Mouse (Mus musculus) CH12.LX (cell line): Measurements from ENCODE around the gene Cog3. TPM values are rescaled to one million over a fixed set of nuclear protein-coding genes. Genes with fewer than 3 reads are reported as not detected.

ENCODE experiments used
- DNase-seq: peaks from one replicate; pipeline ENCODE4 v3.0.0-alpha.2; 2013; ENCODE audit errors: extremely low read depth
- H3K27ac ChIP-seq: 2 replicates; pipeline ENCODE4 v1.5.1; 2012; ENCODE audit warnings: low read depth, mild to moderate bottlenecking, control low read depth, moderate library complexity; ENCODE audit not compliant: insufficient read depth
- H3K27me3 ChIP-seq: replicated peaks from 2 replicates; pipeline ENCODE3; 2012; ENCODE audit warnings: inconsistent platforms
- H3K36me3 ChIP-seq, 2 experiments: replicated peaks in 1 of 2; 2 replicates each; pipeline versions ENCODE3 to v1.6.1; 2012; ENCODE audit warnings: inconsistent platforms in 1 of 2, low read length in 1 of 2, mild to moderate bottlenecking in 1 of 2, mixed read lengths in 1 of 2, moderate library complexity in 1 of 2; ENCODE audit not compliant: control insufficient read depth in 1 of 2, insufficient read depth in 1 of 2
- H3K4me1 ChIP-seq, 2 experiments: 2 replicates each; pipeline ENCODE4 v1.6.1; 2012; ENCODE audit warnings: inconsistent platforms in 1 of 2, moderate library complexity in 1 of 2; ENCODE audit not compliant: insufficient read depth in 2 of 2, control insufficient read depth in 1 of 2
- H3K4me2 ChIP-seq: 2 replicates; pipeline ENCODE4 v1.6.1; 2012; ENCODE audit warnings: low read depth, mild to moderate bottlenecking, control low read depth; ENCODE audit not compliant: poor library complexity, insufficient read depth, severe bottlenecking
- H3K4me3 ChIP-seq, 3 experiments: fragments of 150-350 bp in 1 of 3; sonication (generic) in 1 of 3; replicated peaks in 1 of 3; 2 replicates each; pipeline versions ENCODE3 to v1.5.1; 2011 to 2012; ENCODE audit warnings: low read depth in 2 of 3, low read length in 2 of 3, mild to moderate bottlenecking in 2 of 3, moderate library complexity in 2 of 3, control low read depth in 1 of 3, improper control_type of control experiment in 1 of 3, inconsistent platforms in 1 of 3, mixed read lengths in 1 of 3; ENCODE audit not compliant: poor library complexity in 1 of 3
- H3K79me2 ChIP-seq: replicated peaks from 2 replicates; pipeline ENCODE4 v1.6.1; 2012; ENCODE audit warnings: mild to moderate bottlenecking, moderate library complexity; ENCODE audit not compliant: control insufficient read depth, poor library complexity, insufficient read depth, severe bottlenecking; ENCODE audit errors: extremely low read depth
- H3K9ac ChIP-seq: 2 replicates; pipeline ENCODE4 v1.6.1; 2012; ENCODE audit warnings: low read depth, mild to moderate bottlenecking, control low read depth, moderate library complexity; ENCODE audit not compliant: insufficient read depth
- H3K9me3 ChIP-seq: replicated peaks from 2 replicates; pipeline ENCODE3; 2012; ENCODE audit warnings: low read length, inconsistent platforms, mixed read lengths
- BHLHE40 ChIP-seq: IDR thresholded peaks from 2 replicates; pipeline ENCODE4 v1.6.1; 2011; ENCODE audit warnings: mild to moderate bottlenecking, low read depth, low read length, improper control_type of control experiment
- CHD2 ChIP-seq: IDR thresholded peaks from 2 replicates; pipeline ENCODE4 v1.6.1; 2011; ENCODE audit warnings: low read length, improper control_type of control experiment
- E2F4 ChIP-seq: IDR thresholded peaks from 2 replicates; pipeline ENCODE4 v1.6.1; 2011; ENCODE audit warnings: low read depth, low read length, improper control_type of control experiment; ENCODE audit not compliant: insufficient replicate concordance
- ELF1 ChIP-seq: IDR thresholded peaks from 2 replicates; pipeline ENCODE4 v1.6.1; 2014; ENCODE audit warnings: low read depth, mild to moderate bottlenecking, inconsistent platforms, low read length, improper control_type of control experiment
- ETS1 ChIP-seq: conservative IDR thresholded peaks from 2 replicates; pipeline ENCODE4 v1.6.1; 2012; ENCODE audit warnings: low read depth, mild to moderate bottlenecking, inconsistent platforms, low read length, improper control_type of control experiment, moderate library complexity
- HCFC1 ChIP-seq: IDR thresholded peaks from 2 replicates; pipeline ENCODE4 v1.6.1; 2012; ENCODE audit warnings: low read depth, mild to moderate bottlenecking, inconsistent platforms, low read length, improper control_type of control experiment
- IRF4 ChIP-seq: IDR thresholded peaks from 2 replicates; pipeline ENCODE4 v1.6.1; 2014; ENCODE audit warnings: low read depth, mild to moderate bottlenecking, inconsistent platforms, low read length, improper control_type of control experiment
- JUND ChIP-seq: conservative IDR thresholded peaks from 2 replicates; pipeline ENCODE4 v1.6.1; 2011; ENCODE audit warnings: low read depth, low read length, improper control_type of control experiment
- KAT2A ChIP-seq: IDR thresholded peaks from 2 replicates; pipeline ENCODE4 v1.6.1; 2012; ENCODE audit warnings: low read length, improper control_type of control experiment, inconsistent platforms; ENCODE audit not compliant: insufficient replicate concordance
- NELFE ChIP-seq: IDR thresholded peaks from 2 replicates; pipeline ENCODE4 v1.6.1; 2011; ENCODE audit warnings: low read depth, low read length, improper control_type of control experiment
- NRF1 ChIP-seq: IDR thresholded peaks from 2 replicates; pipeline ENCODE4 v1.6.1; 2014; ENCODE audit warnings: low read depth, mild to moderate bottlenecking, inconsistent platforms, low read length, improper control_type of control experiment, moderate library complexity
- PAX5 ChIP-seq: IDR thresholded peaks from 2 replicates; pipeline ENCODE4 v1.6.1; 2012; ENCODE audit warnings: low read length, inconsistent platforms, mixed read lengths
- RAD21 ChIP-seq: IDR thresholded peaks from 2 replicates; pipeline ENCODE4 v1.6.1; 2011; ENCODE audit warnings: low read depth, mild to moderate bottlenecking, low read length, improper control_type of control experiment, moderate library complexity
- RCOR1 ChIP-seq: conservative IDR thresholded peaks from 2 replicates; pipeline ENCODE4 v1.6.1; 2012; ENCODE audit warnings: low read depth, mild to moderate bottlenecking, inconsistent platforms, low read length, improper control_type of control experiment
- SIN3A ChIP-seq: IDR thresholded peaks from 2 replicates; pipeline ENCODE4 v1.6.1; 2012; ENCODE audit warnings: low read length, improper control_type of control experiment, inconsistent platforms
- SMC3 ChIP-seq: IDR thresholded peaks from 2 replicates; pipeline ENCODE4 v1.6.1; 2011; ENCODE audit warnings: low read depth, low read length, improper control_type of control experiment
- TCF12 ChIP-seq: IDR thresholded peaks from 2 replicates; pipeline ENCODE4 v1.6.1; 2014; ENCODE audit warnings: low read depth, mild to moderate bottlenecking, inconsistent platforms, low read length, improper control_type of control experiment
- UBTF ChIP-seq: IDR thresholded peaks from 2 replicates; pipeline ENCODE4 v1.6.1; 2012; ENCODE audit warnings: low read depth, mild to moderate bottlenecking, inconsistent platforms, low read length, improper control_type of control experiment, moderate library complexity
- USF2 ChIP-seq: conservative IDR thresholded peaks from 2 replicates; pipeline ENCODE4 v1.6.1; 2011; ENCODE audit warnings: low read depth, low read length, improper control_type of control experiment
- ZMIZ1 ChIP-seq: IDR thresholded peaks from 2 replicates; pipeline ENCODE4 v1.6.1; 2012; ENCODE audit warnings: low read depth, mild to moderate bottlenecking, inconsistent platforms, low read length, improper control_type of control experiment
- dilution Hi-C: fragments of 300-500 bp; cut with MboI; formaldehyde crosslinking; loops from 2 replicates; pipeline ENCODE4 v1.14.3; 2020; ENCODE audit warnings: low sequenced_read_pairs; ENCODE audit not compliant: extremely low pct_unique_long_range_greater_than_20kb, extremely low pct_ligation_motif_present
- in situ Hi-C: fragments of 300-500 bp; cut with MboI; formaldehyde crosslinking; loops from 3 replicates; pipeline ENCODE4 v1.14.3; 2019; ENCODE audit warnings: low sequenced_read_pairs, low pct_ligation_motif_present, low pct_unique_long_range_greater_than_20kb, mixed read lengths
- polyA plus RNA-seq: library from polyadenylated mRNA; unstranded; fragments of >175 nt; gene quantifications from 2 replicates; pipeline ENCODE4 v1.2.1, GENCODE M21; 2012; ENCODE audit warnings: low read depth; ENCODE audit not compliant: insufficient read length
- total RNA-seq, 2 experiments: library from RNA; depleted of rRNA; stranded (reverse); fragments of 300-350 nt in 1 of 2; fragments of >200 nt in 1 of 2; gene quantifications; 2 replicates each; pipeline ENCODE4 v1.2.3; 2012 to 2014

The Cog3 gene
- total and polyA plus RNA-seq, 3 experiments, result 13.6 to 21.0 (median 15.3) TPM

DNA sequence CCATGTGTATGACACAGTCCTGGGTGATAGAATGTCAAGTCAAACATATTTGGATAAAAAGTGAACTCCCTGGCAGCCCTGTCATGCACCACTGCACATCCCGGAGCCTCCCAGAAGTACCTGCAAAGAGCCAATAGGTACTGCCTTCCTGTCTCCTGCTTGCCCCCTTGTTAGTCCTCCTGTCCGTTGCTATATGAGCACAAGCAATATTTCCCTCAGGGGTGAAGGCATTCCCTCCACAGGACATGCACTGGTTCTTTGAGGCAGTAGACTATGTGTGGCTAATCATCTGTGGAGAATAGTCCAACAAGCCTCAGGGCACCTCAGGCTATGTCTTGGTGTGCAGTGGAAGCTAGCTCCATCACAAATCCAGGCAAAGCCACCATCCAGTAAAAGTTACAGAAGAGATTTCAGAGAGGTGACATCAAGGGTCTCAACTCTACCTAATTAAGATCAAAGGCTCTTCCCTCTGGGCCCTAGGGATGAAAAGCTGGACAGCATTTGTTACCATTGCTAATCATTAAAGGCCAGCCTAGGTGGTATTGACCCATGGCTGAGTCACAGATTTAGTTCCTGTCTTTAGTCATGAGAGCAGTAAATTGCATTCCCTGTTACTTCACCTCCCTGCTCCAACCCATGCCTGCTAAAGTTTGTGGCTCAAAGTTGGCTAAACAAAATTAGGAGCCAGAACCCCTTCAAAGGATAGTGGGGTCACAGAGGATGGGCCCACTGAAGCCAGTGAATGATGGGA lies 88.7 kb downstream of the Cog3 start:
- no peaks in the 10 kb centered on the region for H3K4me1 ChIP-seq
- no peak for DNase-seq
- H3K9ac ChIP-seq, result no peak overlapping the region
- in situ Hi-C loops (no loop called here), dilution Hi-C loops (no loop called here)
- peaks cover 14% of the 10 kb centered on the region for H3K27me3 ChIP-seq
- peaks cover 2% of the 10 kb centered on the region for H3K9me3 ChIP-seq
- H3K36me3 ChIP-seq, result no peaks in the 10 kb centered on the region
- H3K4me3 ChIP-seq, result no peak overlapping the region
- H3K27ac ChIP-seq, result no peak overlapping the region
- no peak overlapping the region for H3K4me2 ChIP-seq
- TF ChIP-seq TCF12, result no peak
- TF ChIP-seq ZMIZ1, result no peak
- TF ChIP-seq PAX5, result no peak
- no peak for TF ChIP-seq CHD2
- no peak for TF ChIP-seq RAD21
- TF ChIP-seq E2F4, result no peak
- TF ChIP-seq ELF1, result no peak
- no peak for TF ChIP-seq NRF1
- TF ChIP-seq USF2, result no peak
- TF ChIP-seq RCOR1, result no peak
- TF ChIP-seq SMC3, result no peak
- no peak for TF ChIP-seq KAT2A
- TF ChIP-seq BHLHE40, result no peak
- TF ChIP-seq, all 38 proteins: peak for 0
- no peaks in the 10 kb centered on the region for H3K79me2 ChIP-seq

DNA sequence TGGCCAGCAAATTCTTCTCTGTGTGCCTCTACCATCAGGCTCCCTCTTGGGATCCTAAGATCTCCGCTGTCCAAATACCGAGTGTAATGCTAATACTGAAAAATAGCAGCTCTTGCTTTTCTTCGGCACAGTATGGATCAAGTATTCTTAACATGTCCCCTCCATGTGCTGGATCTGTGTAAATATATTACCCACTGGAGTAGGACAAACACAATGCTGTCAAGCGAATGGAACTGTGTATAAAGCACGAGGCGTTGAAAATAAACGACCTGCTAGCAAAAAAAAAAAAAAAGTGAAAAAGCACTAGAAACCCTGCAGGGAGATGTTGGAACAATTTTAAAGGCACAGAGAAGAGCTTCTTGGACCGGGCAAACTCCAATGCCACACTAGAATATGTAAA lies 92.8 kb downstream of the Cog3 start:
- in situ Hi-C loops (no loop called here), dilution Hi-C loops (no loop called here)
- Histone ChIP-seq H3K4me1 (no peaks in the 10 kb centered on the region), H3K79me2 (no peaks in the 10 kb centered on the region), H3K9me3 (no peaks in the 10 kb centered on the region), H3K4me2 (no peak overlapping the region), H3K9ac (no peak overlapping the region), H3K27ac (no peak overlapping the region), H3K4me3 (no peak overlapping the region), H3K27me3 (peaks cover 9% of the 10 kb centered on the region), H3K36me3 (no peaks in the 10 kb centered on the region)
- no peak for DNase-seq
- TF ChIP-seq USF2, result no peak
- no peak for TF ChIP-seq E2F4

DNA sequence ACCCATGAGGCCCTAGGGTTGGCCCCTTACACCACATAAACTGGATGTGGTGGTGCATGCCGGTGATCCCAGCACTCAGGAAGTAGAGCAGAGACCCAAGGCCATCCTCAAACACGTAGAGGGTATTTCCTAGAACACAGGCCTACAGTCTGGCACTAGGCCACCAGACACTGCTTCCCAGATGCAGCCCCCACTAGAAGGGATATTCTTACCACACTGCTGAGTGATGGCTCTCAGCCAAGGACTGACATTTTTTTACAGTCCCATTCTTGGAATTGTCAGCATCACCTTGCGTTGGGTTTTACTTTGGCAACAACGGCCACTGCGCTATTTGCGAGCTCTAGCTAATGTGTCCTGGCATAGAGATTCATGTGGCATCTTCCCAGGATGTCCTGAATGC lies 93.4 kb downstream of the Cog3 start:
- no peak overlapping the region for H3K27ac ChIP-seq
- DNase-seq, result no peak
- no peak for TF ChIP-seq NELFE
- no peak for TF ChIP-seq HCFC1
- TF ChIP-seq NRF1, result no peak
- TF ChIP-seq ETS1, result no peak
- TF ChIP-seq JUND, result no peak
- no peak for TF ChIP-seq IRF4
- TF ChIP-seq SIN3A, result no peak
- no peak for TF ChIP-seq UBTF
- no peaks in the 10 kb centered on the region for H3K9me3 ChIP-seq
- in situ Hi-C loops (no loop called here), dilution Hi-C loops (no loop called here)
- no peaks in the 10 kb centered on the region for H3K4me1 ChIP-seq
- peaks cover 7% of the 10 kb centered on the region for H3K27me3 ChIP-seq
- H3K4me3 ChIP-seq, result no peak overlapping the region
- H3K9ac ChIP-seq, result no peak overlapping the region
- no peak overlapping the region for H3K4me2 ChIP-seq
- H3K79me2 ChIP-seq, result no peaks in the 10 kb centered on the region
- H3K36me3 ChIP-seq, result no peaks in the 10 kb centered on the region
